Mouse (Mus musculus) neural tube, embryonic 15.5 days (tissue): ENCODE results near the gene Ehbp1l1. TPM values are rescaled to one million over a fixed set of nuclear protein-coding genes. Genes with fewer than 3 reads are reported as not detected.

Source experiments
- ATAC-seq: fragments of 200-750 bp; cut with Nextera tagmentation; 2 replicates; pipeline ENCODE4 v1.8.0; 2017; ENCODE audit warnings: mild to moderate bottlenecking, moderate TSS enrichment, moderate library complexity; ENCODE audit not compliant: low FRiP score
- H3K27ac ChIP-seq: fragments of 300-500 bp; sonication (generic); replicated peaks from 2 replicates; pipeline ENCODE4 v1.5.1; 2015; ENCODE audit warnings: mild to moderate bottlenecking, inconsistent platforms
- H3K27me3 ChIP-seq: fragments of 300-500 bp; sonication (generic); replicated peaks from 2 replicates; pipeline ENCODE4 v1.6.1; 2015; ENCODE audit warnings: inconsistent platforms
- H3K36me3 ChIP-seq: fragments of 300-500 bp; sonication (generic); 2 replicates; pipeline ENCODE4 v1.6.1; 2015; ENCODE audit warnings: inconsistent platforms
- H3K4me1 ChIP-seq: fragments of 300-500 bp; sonication (generic); 2 replicates; pipeline ENCODE4 v1.6.1; 2015; ENCODE audit warnings: inconsistent platforms
- H3K4me2 ChIP-seq: fragments of 300-500 bp; sonication (generic); 2 replicates; pipeline ENCODE4 v1.6.1; 2015; ENCODE audit warnings: inconsistent platforms, mild to moderate bottlenecking, moderate library complexity
- H3K4me3 ChIP-seq: fragments of 300-500 bp; sonication (generic); replicated peaks from 2 replicates; pipeline ENCODE4 v1.5.1; 2015; ENCODE audit warnings: mild to moderate bottlenecking, inconsistent platforms
- H3K9ac ChIP-seq: fragments of 300-500 bp; sonication (generic); replicated peaks from 2 replicates; pipeline ENCODE4 v1.6.1; 2015; ENCODE audit warnings: mild to moderate bottlenecking, inconsistent platforms
- H3K9me3 ChIP-seq: fragments of 300-500 bp; sonication (generic); replicated peaks from 2 replicates; pipeline ENCODE4 v1.6.1; 2016; ENCODE audit warnings: inconsistent platforms
- WGBS: fragments of 180-500 bp; shearing (Covaris S2); methylation state at CpG from one replicate; pipeline ENCODE4 v1.1.7; 2015; ENCODE audit warnings: mixed read lengths; 5-methylcytosine and 5-hydroxymethylcytosine counted together
- microRNA-seq: library from miRNA; unstranded; fragments of <30 nt; microRNA quantifications from one replicate; pipeline ENCODE4, GENCODE M21; 2017
- polyA plus RNA-seq: library from polyadenylated mRNA; unstranded; fragments of >200 nt; fragmentation: Nextera tagmentation; extraction: Ambion mirVana; gene quantifications from 2 replicates; pipeline ENCODE4 v1.2.1, GENCODE M21; 2015

Gene Ehbp1l1
- polyA plus RNA-seq, 1 experiment from 2014 or later = 15.9 TPM

GRCm38 (mm10) chr19:5662310-5662709, 63.8 kb downstream of the Ehbp1l1 start:
- no peak for ATAC-seq
- Histone ChIP-seq H3K4me2 (peak overlapping the region; percentile 56), H3K4me3 (peak overlapping the region; percentile 42), H3K27me3 (no peaks in the 10 kb centered on the region), H3K9me3 (no peaks in the 10 kb centered on the region), H3K27ac (peak overlapping the region; percentile 77), H3K4me1 (peaks cover 19% of the 10 kb centered on the region), H3K36me3 (peaks cover 28% of the 10 kb centered on the region), H3K9ac (no peak overlapping the region)
- WGBS = 71% methylated on average over 8 of the region's 8 CpGs

GRCm38 (mm10) chr19:5660942-5661751, 65.0 kb downstream of the Ehbp1l1 start:
- Histone ChIP-seq H3K4me1 (peaks cover 19% of the 10 kb centered on the region), H3K9me3 (no peaks in the 10 kb centered on the region), H3K4me2 (peak overlapping the region; percentile 56), H3K9ac (no peak overlapping the region), H3K4me3 (no peak overlapping the region), H3K36me3 (peaks cover 16% of the 10 kb centered on the region), H3K27ac (0 out of 2 replicates have a peak overlapping the region, but pooled peaks have one; percentile 9), H3K27me3 (peaks cover 4% of the 10 kb centered on the region)
- no peak for ATAC-seq
- WGBS = 89% methylated on average over 15 of the region's 16 CpGs

Small RNAs within 50 kb of the gene (microRNA-seq; reads per million reads assigned to microRNA genes)
- not detected for gene Mir6987

Other genes with a start within 250 kb of the Ehbp1l1 start
- gene Mus81, start 237.9 kb downstream of the Ehbp1l1 start, polyA plus RNA-seq = 48.0 and 48.4 TPM in 2 replicates
- 3,233 and 3,320 TPM in 2 replicates for gene Cfl1, start 235.9 kb downstream of the Ehbp1l1 start, polyA plus RNA-seq
- gene 1700020D05Rik, start 222.5 kb downstream of the Ehbp1l1 start, polyA plus RNA-seq = 0.20 and 0.42 TPM in 2 replicates
- gene Snx32, start 215.8 kb downstream of the Ehbp1l1 start, polyA plus RNA-seq = 82.1 and 103 TPM in 2 replicates
- 0.06 and 2.0 TPM in 2 replicates for gene Ovol1, start 165.7 kb downstream of the Ehbp1l1 start, polyA plus RNA-seq
- gene Ap5b1, start 158.3 kb downstream of the Ehbp1l1 start, polyA plus RNA-seq = 2.7 and 4.7 TPM in 2 replicates
- gene Rnaseh2c, start 124.4 kb downstream of the Ehbp1l1 start, polyA plus RNA-seq = 68.2 and 81.5 TPM in 2 replicates
- 64.9 and 66.2 TPM in 2 replicates for gene Kat5, start 116.1 kb downstream of the Ehbp1l1 start, polyA plus RNA-seq
- 31.6 and 39.2 TPM in 2 replicates for gene Rela, start 88.8 kb downstream of the Ehbp1l1 start, polyA plus RNA-seq
- gene Sipa1, start 62.6 kb downstream of the Ehbp1l1 start, polyA plus RNA-seq = 19.1 and 21.7 TPM in 2 replicates
- gene Map3k11, start 37.6 kb downstream of the Ehbp1l1 start, polyA plus RNA-seq = 12.7 and 18.3 TPM in 2 replicates
- gene Pcnx3, start 37.4 kb downstream of the Ehbp1l1 start, polyA plus RNA-seq = 21.0 and 23.4 TPM in 2 replicates
- gene Kcnk7, start 21.9 kb downstream of the Ehbp1l1 start, polyA plus RNA-seq = 0.35 and 0.45 TPM in 2 replicates
- gene Fam89b, start 3.3 kb upstream of the Ehbp1l1 start, polyA plus RNA-seq = 122 and 138 TPM in 2 replicates
- gene Ltbp3, start 14.6 kb upstream of the Ehbp1l1 start, polyA plus RNA-seq = 15.6 and 19.1 TPM in 2 replicates
- 81.6 and 83.1 TPM in 2 replicates for gene Scyl1, start 45.1 kb upstream of the Ehbp1l1 start, polyA plus RNA-seq
- 13.8 and 23.4 TPM in 2 replicates for gene Frmd8, start 149.0 kb upstream of the Ehbp1l1 start, polyA plus RNA-seq
- 2.0 and 3.9 TPM in 2 replicates for gene Slc25a45, start 151.5 kb upstream of the Ehbp1l1 start, polyA plus RNA-seq
- 8.9 and 10.0 TPM in 2 replicates for gene Tigd3, start 167.8 kb upstream of the Ehbp1l1 start, polyA plus RNA-seq
- gene Dpf2, start 186.7 kb upstream of the Ehbp1l1 start, polyA plus RNA-seq = 95.7 and 115 TPM in 2 replicates
- 19.3 and 20.9 TPM in 2 replicates for gene Cdc42ep2, start 198.5 kb upstream of the Ehbp1l1 start, polyA plus RNA-seq
- gene Pola2, start 237.9 kb upstream of the Ehbp1l1 start, polyA plus RNA-seq = 19.9 and 34.3 TPM in 2 replicates